Mouse (Mus musculus): ENCODE data around the gene Gm10477.

GRCm38 (mm10) chrX:56549506-56549905 is 25.0 kb downstream of the Gm10477 start, which contains the start of gene Gm648:
- TF ChIP-seq CTCF (IDR thresholded peaks at IDR 0.05; ENCODE audit: extremely low read depth, insufficient read length, insufficient replicate concordance, low read depth, low read length), result no peak
- TF ChIP-seq POLR2A (IDR thresholded peaks at IDR 0.05; ENCODE audit: low read depth, low read length), result no peak

All from small intestine, adult 2 months (tissue).